Mouse (Mus musculus): Measurements from ENCODE around the gene Trim2. TPM values are rescaled to one million over a fixed set of nuclear protein-coding genes. Genes with fewer than 3 reads are reported as not detected.

Trim2 gene
- polyA plus RNA-seq, 1 experiment: 20.6 TPM

- H3K4me1 ChIP-seq (ENCODE audit: control insufficient read depth, insufficient read depth, low read length): peaks cover 3% of the 10 kb centered on the region
- peak overlapping the region; percentile 53; the same call in 1 of the 2 replicates for H3K27ac ChIP-seq (ENCODE audit: insufficient read depth, low read length)
- H3K4me3 ChIP-seq (ENCODE audit: insufficient read depth, low read length): no peak overlapping the region
- no peak for TF ChIP-seq POLR2A (IDR thresholded peaks at IDR 0.05; ENCODE audit: low read depth, low read length)
- TF ChIP-seq CTCF (IDR thresholded peaks at IDR 0.05; ENCODE audit: borderline replicate concordance, insufficient read depth, low read length): peak; percentile 15; the same call in 1 of the 2 replicates
These were observed 137.2 kb downstream of the Trim2 start for GRCm38 (mm10) chr3:84169393-84170005.

GRCm38 (mm10) chr3:84168943-84169342 is 137.7 kb downstream of the Trim2 start:
- TF ChIP-seq POLR2A (IDR thresholded peaks at IDR 0.05; ENCODE audit: low read depth, low read length) (no peak), CTCF (IDR thresholded peaks at IDR 0.05; ENCODE audit: borderline replicate concordance, insufficient read depth, low read length) (no peak)

GRCm38 (mm10) chr3:84166073-84166472 is 140.6 kb downstream of the Trim2 start:
- no peak for TF ChIP-seq POLR2A (IDR thresholded peaks at IDR 0.05; ENCODE audit: low read depth, low read length)
- TF ChIP-seq CTCF (IDR thresholded peaks at IDR 0.05; ENCODE audit: borderline replicate concordance, insufficient read depth, low read length): no peak
- H3K27ac ChIP-seq (ENCODE audit: insufficient read depth, low read length): no peak overlapping the region
- peaks cover 3% of the 10 kb centered on the region for H3K4me1 ChIP-seq (ENCODE audit: control insufficient read depth, insufficient read depth, low read length)
- H3K4me3 ChIP-seq (ENCODE audit: insufficient read depth, low read length): no peak overlapping the region

More at GRCm38 (mm10) chr3:84168943-84169342, 137.7 kb downstream of the Trim2 start:
- Histone ChIP-seq H3K4me3 (ENCODE audit: insufficient read depth, low read length) (no peak overlapping the region), H3K27ac (ENCODE audit: insufficient read depth, low read length) (no peak overlapping the region), H3K4me1 (ENCODE audit: control insufficient read depth, insufficient read depth, low read length) (peaks cover 3% of the 10 kb centered on the region)

GRCm38 (mm10) chr3:84165391-84165790 is 141.3 kb downstream of the Trim2 start:
- no peak overlapping the region for H3K4me3 ChIP-seq (ENCODE audit: insufficient read depth, low read length)
- no peak overlapping the region for H3K27ac ChIP-seq (ENCODE audit: insufficient read depth, low read length)
- H3K4me1 ChIP-seq (ENCODE audit: control insufficient read depth, insufficient read depth, low read length): peaks cover 3% of the 10 kb centered on the region
- TF ChIP-seq CTCF (IDR thresholded peaks at IDR 0.05; ENCODE audit: borderline replicate concordance, insufficient read depth, low read length) (no peak), POLR2A (IDR thresholded peaks at IDR 0.05; ENCODE audit: low read depth, low read length) (no peak)

GRCm38 (mm10) chr3:84157559-84158350 is 148.9 kb downstream of the Trim2 start:
- TF ChIP-seq CTCF (IDR thresholded peaks at IDR 0.05; ENCODE audit: borderline replicate concordance, insufficient read depth, low read length) (no peak), POLR2A (IDR thresholded peaks at IDR 0.05; ENCODE audit: low read depth, low read length) (no peak)
- Histone ChIP-seq H3K27ac (ENCODE audit: insufficient read depth, low read length) (no peak overlapping the region), H3K4me3 (ENCODE audit: insufficient read depth, low read length) (no peak overlapping the region), H3K4me1 (ENCODE audit: control insufficient read depth, insufficient read depth, low read length) (peaks cover 4% of the 10 kb centered on the region)

- Histone ChIP-seq H3K27ac (ENCODE audit: insufficient read depth, low read length) (no peak overlapping the region), H3K4me3 (ENCODE audit: insufficient read depth, low read length) (no peak overlapping the region), H3K4me1 (ENCODE audit: control insufficient read depth, insufficient read depth, low read length) (peaks cover 4% of the 10 kb centered on the region)
- no peak for TF ChIP-seq CTCF (IDR thresholded peaks at IDR 0.05; ENCODE audit: borderline replicate concordance, insufficient read depth, low read length)
- TF ChIP-seq POLR2A (IDR thresholded peaks at IDR 0.05; ENCODE audit: low read depth, low read length): no peak
These were observed 149.7 kb downstream of the Trim2 start for GRCm38 (mm10) chr3:84157011-84157410.

GRCm38 (mm10) chr3:84156105-84156504 is 150.6 kb downstream of the Trim2 start:
- Histone ChIP-seq H3K27ac (ENCODE audit: insufficient read depth, low read length) (no peak overlapping the region), H3K4me3 (ENCODE audit: insufficient read depth, low read length) (no peak overlapping the region), H3K4me1 (ENCODE audit: control insufficient read depth, insufficient read depth, low read length) (peaks cover 4% of the 10 kb centered on the region)
- no peak for TF ChIP-seq POLR2A (IDR thresholded peaks at IDR 0.05; ENCODE audit: low read depth, low read length)

GRCm38 (mm10) chr3:84155558-84156006 is 151.1 kb downstream of the Trim2 start, which contains the start of gene Mnd1:
Gene Mnd1, minus strand, starts transcription at chr3:84155786.
- TF ChIP-seq POLR2A (IDR thresholded peaks at IDR 0.05; ENCODE audit: low read depth, low read length) (peak; percentile 80), CTCF (IDR thresholded peaks at IDR 0.05; ENCODE audit: borderline replicate concordance, insufficient read depth, low read length) (peak; percentile 78)
- Histone ChIP-seq H3K4me3 (ENCODE audit: insufficient read depth, low read length) (peak within 1 kb of the TSS; percentile 40), H3K27ac (ENCODE audit: insufficient read depth, low read length) (no peak within 1 kb of the TSS), H3K4me1 (ENCODE audit: control insufficient read depth, insufficient read depth, low read length) (peaks cover 4% of the 10 kb centered on the region)

- TF ChIP-seq POLR2A (IDR thresholded peaks at IDR 0.05; ENCODE audit: low read depth, low read length) (no peak), CTCF (IDR thresholded peaks at IDR 0.05; ENCODE audit: borderline replicate concordance, insufficient read depth, low read length) (no peak)
- H3K27ac ChIP-seq (ENCODE audit: insufficient read depth, low read length): no peak overlapping the region
- H3K4me1 ChIP-seq (ENCODE audit: control insufficient read depth, insufficient read depth, low read length): peaks cover 4% of the 10 kb centered on the region
- H3K4me3 ChIP-seq (ENCODE audit: insufficient read depth, low read length): peak overlapping the region; percentile 40
These were observed 151.5 kb downstream of the Trim2 start for GRCm38 (mm10) chr3:84155146-84155545.

- Histone ChIP-seq H3K4me3 (ENCODE audit: insufficient read depth, low read length) (no peak overlapping the region), H3K27ac (ENCODE audit: insufficient read depth, low read length) (no peak overlapping the region), H3K4me1 (ENCODE audit: control insufficient read depth, insufficient read depth, low read length) (peaks cover 4% of the 10 kb centered on the region)
- TF ChIP-seq POLR2A (IDR thresholded peaks at IDR 0.05; ENCODE audit: low read depth, low read length) (no peak), CTCF (IDR thresholded peaks at IDR 0.05; ENCODE audit: borderline replicate concordance, insufficient read depth, low read length) (no peak)
These were observed 151.9 kb downstream of the Trim2 start for GRCm38 (mm10) chr3:84154721-84155141.
